Mouse (Mus musculus) adrenal gland, postnatal 36 days (tissue): ENCODE data around the gene Pcgf2. TPM values are rescaled to one million over a fixed set of nuclear protein-coding genes. Genes with fewer than 3 reads are reported as not detected.
A peak's percentile ranks its signal among the peaks of the same experiment; 100 is the strongest.
"Not testable (repeated sequence)": the region's sequence is repeated elsewhere in the genome, so short reads cannot be mapped to it uniquely, and the experiment has no call there.

ENCODE experiments used
- DNase-seq, 2 experiments: peaks; one replicate each; pipeline ENCODE4 v3.0.0; 2021; ENCODE audit warnings: mixed read lengths in 1 of 2
- total RNA-seq, 2 experiments: library from RNA; stranded (reverse); gene quantifications; 2 replicates each; pipeline ENCODE4 v1.2.3; 2021

Pcgf2 gene
- total RNA-seq, 2 experiments from 2014 or later = 25.7 to 28.5 TPM

GRCm38 (mm10) chr11:97717369-97718280 is 17.3 kb upstream of the Pcgf2 start:
- DNase-seq = no peak

GRCm38 (mm10) chr11:97716021-97716420 is 15.7 kb upstream of the Pcgf2 start:
- DNase-seq = no peak

DNA sequence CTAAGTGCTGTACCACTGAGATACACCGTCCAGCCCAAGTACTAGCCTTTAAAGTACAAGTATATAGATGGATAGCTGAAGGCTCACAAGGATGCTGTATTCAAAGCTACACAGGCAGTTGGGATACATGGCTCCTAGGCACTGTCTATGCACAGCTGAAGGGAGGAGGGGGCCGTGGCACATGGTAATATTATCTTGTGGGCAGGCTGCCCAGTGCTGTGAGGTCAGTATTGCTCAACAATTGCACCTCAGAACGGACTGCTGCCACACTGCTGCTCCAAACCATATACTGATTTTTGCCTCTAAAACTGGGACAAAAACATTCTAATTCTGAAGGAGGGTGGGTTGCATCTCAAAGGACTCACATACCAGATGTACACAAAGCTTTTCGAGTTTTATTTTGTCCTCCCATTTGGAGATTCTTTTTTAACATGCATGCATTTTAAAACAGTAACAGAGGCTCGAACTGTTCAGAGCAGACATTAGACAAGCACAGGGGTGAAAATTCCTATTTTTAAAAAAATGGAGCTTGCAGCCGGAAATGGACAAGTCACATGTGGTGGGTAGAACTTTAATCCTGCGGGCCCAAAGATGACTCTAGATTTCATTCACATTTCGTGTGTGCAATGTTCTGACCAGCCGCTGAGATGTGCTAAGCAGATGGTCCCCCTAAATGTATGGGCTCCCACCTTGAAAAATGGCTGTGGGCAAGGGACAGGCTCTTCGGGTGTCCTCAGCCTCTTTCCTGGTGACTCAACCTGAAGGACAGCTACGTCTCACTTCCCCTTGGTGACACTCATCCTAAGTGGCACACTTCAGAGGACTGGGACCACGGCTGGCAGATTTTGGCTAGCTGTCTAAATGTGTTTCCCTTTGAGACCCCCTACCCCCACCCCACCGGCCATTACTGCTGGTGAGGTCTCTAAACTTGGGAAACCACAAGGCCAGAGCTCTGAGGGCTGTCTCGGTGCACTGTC is 14.8 kb upstream of the Pcgf2 start:
- peak; percentile 81 for DNase-seq

- no peak for DNase-seq
Observed at GRCm38 (mm10) chr11:97714356-97714755, 14.1 kb upstream of the Pcgf2 start.

GRCm38 (mm10) chr11:97713896-97714295 is 13.6 kb upstream of the Pcgf2 start:
- DNase-seq = peak; percentile 79

GRCm38 (mm10) chr11:97712286-97712685 is 12.0 kb upstream of the Pcgf2 start:
- no peak for DNase-seq

DNA sequence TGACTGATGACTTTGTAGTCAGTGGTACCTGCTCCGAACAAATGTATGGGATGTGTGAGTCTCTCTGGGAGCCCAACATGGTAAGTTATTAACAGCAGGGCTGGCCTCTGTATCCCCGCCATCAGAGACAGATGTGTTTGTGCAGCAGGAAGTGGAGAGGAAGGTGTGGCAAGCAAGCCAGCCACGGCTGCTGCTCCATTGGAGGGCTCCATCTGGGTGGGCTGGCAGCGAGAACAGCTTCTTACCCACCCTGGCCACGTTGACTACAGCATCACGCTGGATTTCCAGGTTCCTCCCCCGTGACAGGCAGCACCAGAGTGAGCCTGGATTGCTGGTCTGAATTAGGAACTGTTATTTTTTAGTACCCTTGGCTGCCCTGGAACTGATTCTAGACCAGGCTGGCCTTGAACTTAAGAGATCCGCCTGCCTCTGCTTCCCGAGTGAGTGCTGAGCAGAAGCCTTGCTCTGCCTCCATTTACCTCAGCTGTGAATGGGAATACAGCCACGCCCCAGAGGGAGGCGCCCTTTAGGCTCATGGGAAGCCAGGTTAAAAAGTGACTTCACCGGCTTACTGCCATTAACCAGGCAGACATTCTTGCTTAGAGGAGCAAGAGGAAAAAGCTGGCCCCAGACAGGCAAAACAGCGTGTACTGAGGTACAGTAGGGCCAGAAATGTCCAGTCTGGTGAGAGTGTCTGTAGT is 11.1 kb upstream of the Pcgf2 start:
- DNase-seq = no peak

DNA sequence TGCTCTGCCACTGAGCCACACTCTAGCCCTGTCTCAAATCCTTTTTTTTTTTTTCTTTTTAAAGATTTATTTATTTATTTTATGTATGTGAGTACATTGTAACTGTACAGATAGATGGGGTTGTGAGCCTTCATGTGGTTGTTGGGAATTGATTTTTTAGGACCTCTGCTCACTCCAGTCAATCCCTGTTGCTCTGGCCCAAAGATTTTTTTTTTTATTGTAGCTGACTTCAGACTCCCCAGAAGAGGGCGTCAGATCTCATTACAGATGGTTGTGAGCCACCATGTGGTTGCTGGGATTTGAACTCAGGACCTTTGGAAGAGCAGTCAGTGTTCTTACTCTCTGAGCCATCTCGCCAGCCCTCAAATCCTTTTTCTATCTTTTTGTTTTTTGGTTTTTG is 9.8 kb upstream of the Pcgf2 start:
- DNase-seq = not testable (repeated sequence)

- peak; percentile 96 to 98 for DNase-seq
Observed at GRCm38 (mm10) chr11:97703039-97703826, 2.9 kb upstream of the Pcgf2 start, which contains the start of gene Psmb3. Psmb3 (plus strand) TSS chr11:97703399.

DNA sequence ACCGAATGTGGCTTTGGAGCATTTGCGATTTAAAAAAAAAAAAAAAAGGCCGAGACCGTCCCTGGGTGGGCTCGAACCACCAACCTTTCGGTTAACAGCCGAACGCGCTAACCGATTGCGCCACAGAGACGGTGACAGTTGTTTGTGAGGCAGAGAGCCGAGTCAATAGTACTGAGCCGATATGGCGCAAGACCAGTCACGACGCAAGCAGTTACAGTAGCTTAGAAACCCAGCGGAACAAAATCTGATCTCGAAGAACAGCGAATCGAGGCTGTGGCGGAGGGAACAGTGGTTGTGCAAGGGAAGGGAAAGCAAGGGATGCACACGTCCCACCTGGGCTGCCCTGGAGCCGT is 2.1 kb upstream of the Pcgf2 start:
- peak; percentile 87 to 90 for DNase-seq

DNA sequence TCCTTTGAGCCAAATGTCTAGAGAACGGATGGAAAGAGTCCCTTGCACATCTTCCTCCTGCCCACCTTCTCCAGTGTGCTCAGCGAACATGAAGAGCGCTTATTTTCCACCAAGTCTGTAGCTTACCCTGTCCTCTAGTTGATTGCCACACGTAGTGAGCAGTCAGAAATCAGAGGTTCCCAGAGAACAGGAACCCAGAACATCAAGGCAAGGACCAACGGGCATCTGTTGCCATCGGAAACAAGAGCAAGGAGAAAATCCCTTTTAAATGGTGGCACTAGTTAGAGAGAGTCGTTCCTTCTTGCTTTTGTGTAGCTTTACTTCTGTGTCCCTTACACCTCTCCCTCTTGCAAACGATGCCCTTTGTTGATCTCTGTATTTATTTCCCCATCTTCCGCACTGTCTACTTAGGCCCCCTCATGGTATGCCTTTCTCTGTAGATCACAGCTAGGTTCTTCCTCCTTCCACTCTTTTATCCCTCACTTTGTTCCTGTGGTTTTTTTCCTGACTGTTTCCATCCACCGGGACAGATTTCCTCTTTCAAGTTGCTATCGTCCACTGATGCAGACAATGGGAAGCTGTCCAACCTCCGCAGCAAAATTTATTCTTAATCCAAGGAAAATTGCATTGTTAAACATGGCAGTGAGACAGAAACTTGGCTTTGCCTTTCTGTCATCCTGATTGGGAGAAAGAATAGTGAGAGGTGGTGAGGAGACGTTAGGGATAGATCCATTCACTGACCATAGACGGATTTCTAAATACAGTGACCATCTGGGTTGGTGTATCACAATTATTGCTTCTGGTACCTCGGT is 1.5 kb upstream of the Pcgf2 start:
- DNase-seq = no peak

DNA sequence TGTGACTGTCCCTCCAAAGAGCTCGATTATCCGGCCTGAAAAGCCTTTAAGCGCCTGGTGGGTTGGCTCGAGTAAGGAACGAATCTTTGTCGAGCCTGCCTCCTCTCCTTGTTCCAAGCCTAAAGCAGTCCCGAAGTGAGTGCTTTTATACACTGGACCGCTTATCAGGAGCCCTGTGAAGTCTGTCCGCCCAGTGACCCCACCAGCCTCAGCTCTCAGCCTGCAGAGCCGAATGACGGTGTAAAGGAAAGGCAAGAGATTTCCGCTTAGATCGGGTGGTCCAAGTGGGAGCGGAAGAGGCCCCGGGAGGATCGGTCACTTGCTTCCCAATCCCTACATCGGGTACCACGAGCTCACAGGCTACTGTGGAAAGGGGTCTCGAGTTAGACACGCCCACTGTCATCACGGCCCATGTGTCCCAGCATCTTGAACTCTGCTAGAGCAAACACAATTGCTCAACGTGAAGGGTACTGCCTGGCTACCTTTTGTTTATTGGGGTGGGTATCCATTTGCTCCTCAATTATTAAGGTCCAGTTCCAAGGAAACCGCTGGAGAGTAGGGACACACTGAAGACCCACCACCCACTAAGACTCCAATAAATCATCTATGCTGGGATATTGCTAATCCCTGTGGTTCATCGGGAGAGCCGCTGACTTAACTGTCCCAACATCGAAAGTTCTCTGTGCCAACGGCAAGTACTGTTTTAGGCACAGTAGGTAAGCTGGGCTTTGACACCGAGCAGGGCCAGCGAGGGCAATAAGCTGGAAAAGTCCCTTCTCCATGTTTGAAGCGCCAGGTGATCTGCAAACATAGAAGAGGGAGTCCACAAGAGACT is 666 bp upstream of the Pcgf2 start:
- peak in 1 of 2 experiments; percentile 39 for DNase-seq

- DNase-seq = peak; percentile 88 to 91
Observed at GRCm38 (mm10) chr11:97699626-97700002, 683 bp downstream of the Pcgf2 start.

GRCm38 (mm10) chr11:97698741-97699611 is 1.3 kb downstream of the Pcgf2 start:
- peak; percentile 83 to 93 for DNase-seq

DNA sequence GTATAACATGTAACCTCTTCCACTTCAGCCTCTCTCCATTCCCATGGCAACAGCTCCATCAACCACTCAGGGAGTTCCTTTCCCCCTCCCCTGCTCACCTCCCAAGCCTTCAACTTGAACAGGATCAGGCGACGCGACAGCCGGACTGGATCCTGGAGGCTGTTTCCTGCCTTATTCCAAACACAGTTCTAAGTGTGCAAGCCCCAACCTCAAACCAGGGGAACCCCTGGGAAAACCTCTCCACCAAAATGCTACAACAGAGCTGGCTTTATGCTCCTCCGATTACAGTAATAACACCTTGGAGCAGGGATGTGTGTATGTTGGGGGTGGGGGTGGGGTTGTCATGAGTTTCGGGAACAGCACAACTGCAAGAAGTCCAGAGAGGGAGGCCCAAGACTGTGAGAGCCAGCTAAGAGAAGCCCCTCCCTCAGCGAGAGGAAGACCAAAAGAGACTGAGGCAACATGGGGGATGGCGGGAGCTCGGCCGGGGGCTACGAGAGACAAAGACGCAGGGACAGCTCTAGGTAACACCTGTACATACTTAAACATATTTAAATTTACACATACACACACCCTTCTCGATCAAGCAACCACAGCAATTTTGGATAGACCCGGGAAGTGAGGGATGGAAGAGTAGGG is 2.3 kb downstream of the Pcgf2 start:
- DNase-seq = no peak

- DNase-seq = no peak
Observed at GRCm38 (mm10) chr11:97697199-97697890, 3.0 kb downstream of the Pcgf2 start.

- DNase-seq = no peak
Observed at GRCm38 (mm10) chr11:97696669-97697068, 3.6 kb downstream of the Pcgf2 start.
